Mouse (Mus musculus): ENCODE measurements at regions not wholly inside any gene's neighbourhood (a gene's known extent, or its start where the extent isn't known, plus 50 kb on each side); places are given as distances from the start of the nearest gene placed in this dataset.
"Not testable (repeated sequence)": the region's sequence is repeated elsewhere in the genome, so short reads cannot be mapped to it uniquely, and the experiment has no call there.

DNA sequence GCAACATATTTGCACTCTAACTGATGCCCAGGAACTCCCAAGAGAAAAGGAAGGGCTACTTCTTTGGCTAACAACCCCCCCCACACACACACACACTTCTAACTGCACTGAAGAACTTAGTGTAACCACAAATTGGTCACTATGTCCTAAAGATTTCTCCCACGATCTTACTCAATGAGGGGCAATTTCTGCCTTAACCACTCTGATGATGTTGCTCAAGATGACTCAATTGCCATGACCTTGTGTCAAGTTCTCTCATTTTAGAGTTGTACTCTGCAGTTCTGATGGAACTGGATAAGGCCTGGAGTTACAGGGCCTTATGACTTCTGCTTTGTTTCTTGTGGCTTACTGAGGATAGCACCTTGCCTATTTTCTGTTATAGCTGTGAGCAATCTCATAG is 81.7 kb downstream of the Sem1 start:
- no peak for DNase-seq (ENCODE audit: low spot score)
- no peak overlapping the region for H3K9ac ChIP-seq (ENCODE audit: low read length)
- H3K4me2 ChIP-seq (ENCODE audit: low read length), result no peak overlapping the region
- H3K27me3 ChIP-seq (replicated peaks; ENCODE audit: control insufficient read depth, insufficient read depth, low read length), result no peaks in the 10 kb centered on the region
- H3K36me3 ChIP-seq (ENCODE audit: control insufficient read depth, insufficient read depth, low read length), result no peaks in the 10 kb centered on the region
- H3K4me3 ChIP-seq (ENCODE audit: low read depth, low read length), result no peak overlapping the region
- ATAC-seq, result no peak
- H3K27ac ChIP-seq (ENCODE audit: low read depth, low read length), result no peak overlapping the region
- WGBS, result 94% methylated on average over 1 of the region's 1 CpGs
- H3K9me3 ChIP-seq (replicated peaks; ENCODE audit: control insufficient read depth, low read length), result no peaks in the 10 kb centered on the region
- no peaks in the 10 kb centered on the region for H3K4me1 ChIP-seq (ENCODE audit: control insufficient read depth, insufficient read depth, low read length)

DNA sequence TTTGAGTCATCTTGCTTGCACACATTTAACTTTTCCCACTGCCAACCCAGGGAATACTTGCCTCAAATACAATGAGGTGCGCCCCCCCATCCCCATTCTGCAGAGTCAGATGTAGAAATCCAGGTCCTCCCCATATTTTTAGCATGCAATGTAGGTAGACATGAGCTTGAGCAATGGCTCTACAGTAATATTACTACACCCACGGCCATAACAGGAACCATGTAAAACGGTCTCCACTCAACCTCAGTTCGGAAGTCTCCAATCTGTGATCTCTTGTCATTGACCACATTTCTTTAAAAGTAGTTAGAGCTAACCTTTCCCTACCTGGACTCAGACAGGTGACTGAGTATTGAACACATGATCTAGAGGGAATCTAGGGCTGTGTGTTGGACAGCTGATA is 82.1 kb downstream of the Sem1 start:
- H3K4me3 ChIP-seq (ENCODE audit: low read depth, low read length), result no peak overlapping the region

GRCm38 (mm10) chr6:6488191-6488590 is 90.3 kb downstream of the Sem1 start:
- Histone ChIP-seq H3K4me2 (ENCODE audit: low read length) (no peak overlapping the region), H3K36me3 (ENCODE audit: control insufficient read depth, insufficient read depth, low read length) (no peaks in the 10 kb centered on the region), H3K9me3 (replicated peaks; ENCODE audit: control insufficient read depth, low read length) (no peaks in the 10 kb centered on the region), H3K9ac (ENCODE audit: low read length) (no peak overlapping the region), H3K4me3 (ENCODE audit: low read depth, low read length) (no peak overlapping the region), H3K27me3 (replicated peaks; ENCODE audit: control insufficient read depth, insufficient read depth, low read length) (no peaks in the 10 kb centered on the region), H3K4me1 (ENCODE audit: control insufficient read depth, insufficient read depth, low read length) (no peaks in the 10 kb centered on the region), H3K27ac (ENCODE audit: low read depth, low read length) (no peak overlapping the region)
- ATAC-seq (no peak), DNase-seq (ENCODE audit: low spot score) (no peak)
- 91% methylated on average over 4 of the region's 4 CpGs for WGBS

More for the DNA sequence above, 82.1 kb downstream of the Sem1 start:
- Histone ChIP-seq H3K36me3 (ENCODE audit: control insufficient read depth, insufficient read depth, low read length) (no peaks in the 10 kb centered on the region), H3K9ac (ENCODE audit: low read length) (no peak overlapping the region), H3K9me3 (replicated peaks; ENCODE audit: control insufficient read depth, low read length) (no peaks in the 10 kb centered on the region), H3K4me1 (ENCODE audit: control insufficient read depth, insufficient read depth, low read length) (no peaks in the 10 kb centered on the region), H3K27me3 (replicated peaks; ENCODE audit: control insufficient read depth, insufficient read depth, low read length) (no peaks in the 10 kb centered on the region), H3K27ac (ENCODE audit: low read depth, low read length) (no peak overlapping the region), H3K4me2 (ENCODE audit: low read length) (no peak overlapping the region)
- WGBS, result 95% methylated on average over 4 of the region's 4 CpGs
- DNase-seq (ENCODE audit: low spot score) (no peak), ATAC-seq (no peak)

GRCm38 (mm10) chr6:6481596-6481995 is 96.9 kb downstream of the Sem1 start:
- WGBS, result 100% methylated on average over 1 of the region's 1 CpGs
- H3K27me3 ChIP-seq (replicated peaks; ENCODE audit: control insufficient read depth, insufficient read depth, low read length); H3K4me3 ChIP-seq (ENCODE audit: low read depth, low read length); H3K9ac ChIP-seq (ENCODE audit: low read length); H3K4me2 ChIP-seq (ENCODE audit: low read length); ATAC-seq; DNase-seq (ENCODE audit: low spot score); H3K4me1 ChIP-seq (ENCODE audit: control insufficient read depth, insufficient read depth, low read length); H3K36me3 ChIP-seq (ENCODE audit: control insufficient read depth, insufficient read depth, low read length); H3K9me3 ChIP-seq (replicated peaks; ENCODE audit: control insufficient read depth, low read length); H3K27ac ChIP-seq (ENCODE audit: low read depth, low read length): not testable (repeated sequence)

DNA sequence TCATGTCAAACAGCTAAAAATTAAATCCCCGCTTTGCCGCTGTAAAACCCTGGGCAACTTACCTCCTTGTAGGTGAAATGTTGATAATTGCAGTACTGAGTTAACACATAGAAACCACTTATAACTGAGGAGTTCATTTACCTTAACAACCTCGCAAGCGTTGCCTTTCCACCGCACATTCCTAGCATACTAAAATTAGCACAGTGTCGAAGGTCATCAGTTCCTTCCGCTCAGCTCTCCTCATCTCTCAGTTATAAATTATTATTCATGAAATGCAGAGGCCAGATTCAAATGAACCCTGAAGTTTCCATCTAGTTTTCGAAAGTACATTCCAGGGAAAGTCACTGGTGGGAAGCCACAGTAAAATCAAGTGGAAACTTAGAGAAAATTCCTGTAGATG is 108.1 kb downstream of the Sem1 start:
- Histone ChIP-seq H3K36me3 (ENCODE audit: control insufficient read depth, insufficient read depth, low read length) (no peaks in the 10 kb centered on the region), H3K9ac (ENCODE audit: low read length) (no peak overlapping the region), H3K4me2 (ENCODE audit: low read length) (no peak overlapping the region), H3K9me3 (replicated peaks; ENCODE audit: control insufficient read depth, low read length) (no peaks in the 10 kb centered on the region), H3K4me3 (ENCODE audit: low read depth, low read length) (no peak overlapping the region), H3K27me3 (replicated peaks; ENCODE audit: control insufficient read depth, insufficient read depth, low read length) (no peaks in the 10 kb centered on the region), H3K4me1 (ENCODE audit: control insufficient read depth, insufficient read depth, low read length) (no peaks in the 10 kb centered on the region), H3K27ac (ENCODE audit: low read depth, low read length) (no peak overlapping the region)
- ATAC-seq, result no peak
- 89% methylated on average over 8 of the region's 8 CpGs for WGBS
- DNase-seq (ENCODE audit: low spot score), result no peak

GRCm38 (mm10) chr6:6467526-6467925 is 110.9 kb downstream of the Sem1 start:
- 29% methylated on average over 1 of the region's 1 CpGs for WGBS
- no peak for DNase-seq (ENCODE audit: low spot score)
- peaks cover 16% of the 10 kb centered on the region for H3K4me1 ChIP-seq (ENCODE audit: control insufficient read depth, insufficient read depth, low read length)
- H3K27me3 ChIP-seq (replicated peaks; ENCODE audit: control insufficient read depth, insufficient read depth, low read length), result no peaks in the 10 kb centered on the region
- H3K9ac ChIP-seq (ENCODE audit: low read length), result no peak overlapping the region
- no peak overlapping the region for H3K4me3 ChIP-seq (ENCODE audit: low read depth, low read length)
- no peaks in the 10 kb centered on the region for H3K36me3 ChIP-seq (ENCODE audit: control insufficient read depth, insufficient read depth, low read length)
- no peak for ATAC-seq
- no peak overlapping the region for H3K4me2 ChIP-seq (ENCODE audit: low read length)
- H3K27ac ChIP-seq (ENCODE audit: low read depth, low read length), result no peak overlapping the region
- no peaks in the 10 kb centered on the region for H3K9me3 ChIP-seq (replicated peaks; ENCODE audit: control insufficient read depth, low read length)

DNA sequence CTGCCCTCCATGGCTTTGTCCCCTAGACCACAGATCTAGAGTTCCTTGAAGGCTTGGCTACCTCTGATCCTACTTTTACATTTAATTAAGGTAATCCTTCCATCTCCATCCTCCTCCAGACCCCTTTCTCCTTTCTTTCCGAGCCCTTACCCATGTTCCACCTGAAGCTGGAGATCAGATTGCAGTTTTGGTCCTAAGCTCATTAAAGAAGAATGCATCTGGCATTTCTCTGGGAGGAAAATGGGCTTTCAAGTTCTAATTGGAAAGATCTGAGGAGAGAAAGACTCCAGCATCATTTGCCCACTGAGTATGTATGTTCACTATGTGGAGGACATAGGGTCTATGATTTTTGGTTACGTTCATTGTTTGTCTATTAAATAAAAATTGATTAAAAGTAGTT is 112.2 kb downstream of the Sem1 start:
- Histone ChIP-seq H3K9me3 (replicated peaks; ENCODE audit: control insufficient read depth, low read length) (no peaks in the 10 kb centered on the region), H3K36me3 (ENCODE audit: control insufficient read depth, insufficient read depth, low read length) (no peaks in the 10 kb centered on the region), H3K9ac (ENCODE audit: low read length) (no peak overlapping the region), H3K4me1 (ENCODE audit: control insufficient read depth, insufficient read depth, low read length) (peaks cover 16% of the 10 kb centered on the region), H3K27ac (ENCODE audit: low read depth, low read length) (no peak overlapping the region), H3K4me3 (ENCODE audit: low read depth, low read length) (no peak overlapping the region), H3K4me2 (ENCODE audit: low read length) (no peak overlapping the region), H3K27me3 (replicated peaks; ENCODE audit: control insufficient read depth, insufficient read depth, low read length) (no peaks in the 10 kb centered on the region)
- WGBS, result 17% methylated on average over 2 of the region's 2 CpGs
- no peak for ATAC-seq
- DNase-seq (ENCODE audit: low spot score), result no peak

DNA sequence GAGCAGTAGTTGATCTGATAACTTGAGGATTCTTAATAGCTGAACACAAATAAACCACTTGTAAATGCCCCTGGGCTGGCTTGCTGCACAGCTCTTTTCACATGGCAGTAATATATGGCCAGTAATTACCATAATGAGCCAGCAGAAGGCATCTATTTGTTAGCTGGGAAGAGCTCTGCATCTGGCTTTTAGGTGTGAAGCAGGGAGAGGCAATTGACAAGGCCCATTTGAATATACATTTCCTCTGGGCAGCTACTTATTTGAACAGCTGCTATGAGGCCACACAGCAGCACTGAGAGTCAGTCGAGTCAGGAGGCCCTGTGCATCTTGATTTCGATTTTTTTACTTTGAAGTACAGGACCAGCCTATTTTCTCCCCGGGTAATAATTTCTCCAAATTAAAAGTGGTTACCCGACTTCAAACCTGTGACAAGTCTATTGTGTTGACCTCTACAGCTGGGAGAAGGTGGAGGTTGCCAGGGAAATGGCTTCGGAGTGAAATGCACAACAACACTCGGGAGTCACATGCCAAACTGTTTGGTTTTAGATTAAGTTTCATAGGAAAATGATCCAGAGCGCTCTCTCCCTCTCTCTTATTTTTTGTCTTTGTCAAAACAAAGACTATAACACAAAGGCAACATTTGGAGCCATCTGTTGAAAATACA is 114.5 kb downstream of the Sem1 start:
- ATAC-seq, result peak; percentile 74
- no peak overlapping the region for H3K4me2 ChIP-seq (ENCODE audit: low read length)
- no peak overlapping the region for H3K9ac ChIP-seq (ENCODE audit: low read length)
- DNase-seq (ENCODE audit: low spot score), result peak; percentile 78
- H3K27me3 ChIP-seq (replicated peaks; ENCODE audit: control insufficient read depth, insufficient read depth, low read length), result no peaks in the 10 kb centered on the region
- H3K36me3 ChIP-seq (ENCODE audit: control insufficient read depth, insufficient read depth, low read length), result no peaks in the 10 kb centered on the region
- peaks cover 23% of the 10 kb centered on the region for H3K4me1 ChIP-seq (ENCODE audit: control insufficient read depth, insufficient read depth, low read length)
- H3K27ac ChIP-seq (ENCODE audit: low read depth, low read length), result no peak overlapping the region; the same call in 1 of the 2 replicates
- WGBS, result 8% methylated on average over 7 of the region's 7 CpGs
- H3K9me3 ChIP-seq (replicated peaks; ENCODE audit: control insufficient read depth, low read length), result no peaks in the 10 kb centered on the region
- H3K4me3 ChIP-seq (ENCODE audit: low read depth, low read length), result no peak overlapping the region

- peaks cover 25% of the 10 kb centered on the region for H3K4me1 ChIP-seq (ENCODE audit: control insufficient read depth, insufficient read depth, low read length)
- no peaks in the 10 kb centered on the region for H3K27me3 ChIP-seq (replicated peaks; ENCODE audit: control insufficient read depth, insufficient read depth, low read length)
- peak; percentile 54 for ATAC-seq
- no peak overlapping the region for H3K4me3 ChIP-seq (ENCODE audit: low read depth, low read length)
- H3K36me3 ChIP-seq (ENCODE audit: control insufficient read depth, insufficient read depth, low read length), result no peaks in the 10 kb centered on the region
- DNase-seq (ENCODE audit: low spot score), result no peak
- 0% methylated on average over 2 of the region's 2 CpGs for WGBS
- no peaks in the 10 kb centered on the region for H3K9me3 ChIP-seq (replicated peaks; ENCODE audit: control insufficient read depth, low read length)
- H3K4me2 ChIP-seq (ENCODE audit: low read length), result peak overlapping the region; percentile 31
- no peak overlapping the region for H3K9ac ChIP-seq (ENCODE audit: low read length)
- H3K27ac ChIP-seq (ENCODE audit: low read depth, low read length), result 0 out of 2 replicates have a peak overlapping the region, but pooled peaks have one; percentile 16
Observed at GRCm38 (mm10) chr6:6459918-6460239, 118.6 kb downstream of the Sem1 start.

Data from forebrain, embryonic 14.5 days (tissue).